Mouse (Mus musculus) hematopoietic stem cell, adult 5-6 weeks (primary cell): ENCODE measurements around the gene Cdiptos. TPM values are rescaled to one million over a fixed set of nuclear protein-coding genes. Genes with fewer than 3 reads are reported as not detected.

Experiments
- ATAC-seq, 2 experiments: fragments of 125-278 bp in 1 of 2; replicated peaks in 1 of 2; 2 replicates each; pipeline ENCODE4 v1.8.0; 2016 to 2017; ENCODE audit warnings: inconsistent platforms in 2 of 2, mild to moderate bottlenecking in 2 of 2, moderate number of reproducible peaks in 2 of 2, low read depth in 1 of 2, moderate TSS enrichment in 1 of 2; ENCODE audit not compliant: low FRiP score in 2 of 2, poor library complexity in 2 of 2, severe bottlenecking in 2 of 2, insufficient read depth in 1 of 2, low TSS enrichment in 1 of 2
- total RNA-seq: library from RNA; stranded (forward); fragments of 172-1452, 232-1000 nt; gene quantifications from 2 replicates; pipeline ENCODE4 v1.2.3, GENCODE M21; 2017

Gene Cdiptos
- total RNA-seq, 1 experiment from 2014 or later: 1.6 TPM

GRCm38 (mm10) chr7:126950647-126951615 is 25.0 kb downstream of the Cdiptos start:
- ATAC-seq: no peak

- ATAC-seq: peak; percentile 89 to 90
Observed at GRCm38 (mm10) chr7:126949793-126950646, 25.9 kb downstream of the Cdiptos start, which contains the start of gene Sez6l2. Gene Sez6l2, plus strand, starts transcription at chr7:126950563.

GRCm38 (mm10) chr7:126949403-126949792 is 26.5 kb downstream of the Cdiptos start, which contains the start of gene Asphd1:
Gene Asphd1, minus strand, starts transcription at chr7:126949582.
- ATAC-seq: no peak

- no peak for ATAC-seq
Observed at GRCm38 (mm10) chr7:126948626-126949025, 27.3 kb downstream of the Cdiptos start.

GRCm38 (mm10) chr7:126946530-126946929 is 29.4 kb downstream of the Cdiptos start:
- ATAC-seq: peak in 1 of 2 experiments; percentile 61; a peak in 2 of 4 replicates

- no peak for ATAC-seq
Observed at GRCm38 (mm10) chr7:126941801-126942200, 34.1 kb downstream of the Cdiptos start.

GRCm38 (mm10) chr7:126941171-126941570 is 34.7 kb downstream of the Cdiptos start:
- no peak for ATAC-seq

- ATAC-seq: no peak
Observed at GRCm38 (mm10) chr7:126932652-126933051, 43.2 kb downstream of the Cdiptos start.

GRCm38 (mm10) chr7:126929046-126929445 is 46.9 kb downstream of the Cdiptos start:
- ATAC-seq: peak in 1 of 2 experiments; percentile 14; a peak in 1 of 4 replicates

- ATAC-seq: peak; percentile 82 to 91
Observed at GRCm38 (mm10) chr7:126928384-126929037, 47.4 kb downstream of the Cdiptos start, which contains the start of gene Kctd13. Gene Kctd13, plus strand, starts transcription at chr7:126928879.

- no peak for ATAC-seq
Observed at GRCm38 (mm10) chr7:126926299-126926698, 49.6 kb downstream of the Cdiptos start.

- no peak for ATAC-seq
Observed at GRCm38 (mm10) chr7:126923999-126924398, 51.9 kb downstream of the Cdiptos start.

GRCm38 (mm10) chr7:126922624-126923060 is 53.3 kb downstream of the Cdiptos start, which contains the start of gene Tmem219:
Gene Tmem219, minus strand, starts transcription at chr7:126922917.
- no peak for ATAC-seq

Other genes with a start within 250 kb of the Cdiptos start
- gene Mapk3, start 216.5 kb downstream of the Cdiptos start, total RNA-seq: 32.4 and 35.8 TPM in 2 replicates
- 3.3 and 16.4 TPM in 2 replicates for gene Gdpd3, start 209.8 kb downstream of the Cdiptos start, total RNA-seq
- gene Ypel3, start 199.1 kb downstream of the Cdiptos start, total RNA-seq: 50.3 and 74.9 TPM in 2 replicates
- gene Tbx6, start 194.6 kb downstream of the Cdiptos start, total RNA-seq: 0.25 TPM in 1 of 2 replicates, not detected in the other
- 119 and 131 TPM in 2 replicates for gene Ppp4c, start 183.6 kb downstream of the Cdiptos start, total RNA-seq
- gene Fam57b, start 178.4 kb downstream of the Cdiptos start, total RNA-seq: not detected in 2 replicates
- not detected in 2 replicates for gene 4930451I11Rik, start 144.5 kb downstream of the Cdiptos start, total RNA-seq
- not detected in 2 replicates for gene Doc2a, start 128.7 kb downstream of the Cdiptos start, total RNA-seq
- 128 and 398 TPM in 2 replicates for gene Hirip3, start 114.1 kb downstream of the Cdiptos start, total RNA-seq
- 33.2 and 35.6 TPM in 2 replicates for gene Ino80e, start 113.7 kb downstream of the Cdiptos start, total RNA-seq
- 31.7 and 32.7 TPM in 2 replicates for gene Taok2, start 91.4 kb downstream of the Cdiptos start, total RNA-seq
- 14.5 and 25.6 TPM in 2 replicates for gene Tmem219, start 53.2 kb downstream of the Cdiptos start, total RNA-seq
- 9.3 and 15.8 TPM in 2 replicates for gene Kctd13, start 47.2 kb downstream of the Cdiptos start, total RNA-seq
- not detected in 2 replicates for gene Asphd1, start 26.5 kb downstream of the Cdiptos start, total RNA-seq
- gene Sez6l2, start 25.5 kb downstream of the Cdiptos start, total RNA-seq: 0.25 and 0.63 TPM in 2 replicates
- 33.1 and 56.3 TPM in 2 replicates for gene Cdipt, start 184 bp downstream of the Cdiptos start, total RNA-seq
- 26.2 and 39.0 TPM in 2 replicates for gene Mvp, start 38.5 kb upstream of the Cdiptos start, total RNA-seq
- gene Pagr1b, start 40.4 kb upstream of the Cdiptos start, total RNA-seq: not detected in 2 replicates
- 3.7 and 9.9 TPM in 2 replicates for gene Pagr1a, start 41.3 kb upstream of the Cdiptos start, total RNA-seq
- gene Gm42742, start 45.0 kb upstream of the Cdiptos start, total RNA-seq: 35.6 and 38.7 TPM in 2 replicates
- 0.30 and 0.69 TPM in 2 replicates for gene Prrt2, start 45.1 kb upstream of the Cdiptos start, total RNA-seq
- 53.3 and 65.4 TPM in 2 replicates for gene Maz, start 50.9 kb upstream of the Cdiptos start, total RNA-seq
- gene Kif22, start 66.4 kb upstream of the Cdiptos start, total RNA-seq: 74.5 and 90.1 TPM in 2 replicates
- 3.8 and 5.7 TPM in 2 replicates for gene Zg16, start 111.2 kb upstream of the Cdiptos start, total RNA-seq
- 30.3 and 42.1 TPM in 2 replicates for gene AI467606, start 115.3 kb upstream of the Cdiptos start, total RNA-seq
- 2.3 and 2.7 TPM in 2 replicates for gene Qprt, start 146.1 kb upstream of the Cdiptos start, total RNA-seq
- gene Spn, start 161.7 kb upstream of the Cdiptos start, total RNA-seq: 311 and 346 TPM in 2 replicates
- gene Cd2bp2, start 220.0 kb upstream of the Cdiptos start, total RNA-seq: 32.0 and 63.9 TPM in 2 replicates
- gene Tbc1d10b, start 232.4 kb upstream of the Cdiptos start, total RNA-seq: 33.2 and 36.4 TPM in 2 replicates
- gene Mylpf, start 232.8 kb upstream of the Cdiptos start, total RNA-seq: 8.3 and 23.4 TPM in 2 replicates